Mouse (Mus musculus): ENCODE results near the gene Fancb. TPM values are rescaled to one million over a fixed set of nuclear protein-coding genes. Genes with fewer than 3 reads are reported as not detected.

Fancb gene
- 6.2 TPM for polyA plus RNA-seq (2015; fragmentation: Illumina TruSeq; extraction: RNeasy Lipid Tissue Mini Kit (QIAGEN cat#74804); ENCODE audit: insufficient read depth, low replicate concordance)

GRCm38 (mm10) chrX:164980193-164980775 lies at the start of gene Fancb, which contains the start of gene Mospd2:
Fancb (plus strand) TSS chrX:164980592.
Mospd2 (minus strand) TSS chrX:164980375.

GRCm38 (mm10) chrX:165004779-165005324 lies 24.5 kb downstream of the Fancb start, which contains the start of gene Gm17604:
Gm17604 (minus strand) TSS chrX:165004829.

Other genes starting within 250 kb of the Fancb start
- 44.0 TPM for gene Mospd2, start 217 bp upstream of the Fancb start, polyA plus RNA-seq (2015; fragmentation: Illumina TruSeq; extraction: RNeasy Lipid Tissue Mini Kit (QIAGEN cat#74804); ENCODE audit: insufficient read depth, low replicate concordance)
- not detected for gene Gm17604, start 24.2 kb downstream of the Fancb start, polyA plus RNA-seq (2015; fragmentation: Illumina TruSeq; extraction: RNeasy Lipid Tissue Mini Kit (QIAGEN cat#74804); ENCODE audit: insufficient read depth, low replicate concordance)

Data from spleen, adult 10 weeks (tissue).